Mouse (Mus musculus) liver, adult 2 months (tissue): Measurements from ENCODE around the gene Olfr53. TPM values are rescaled to one million over a fixed set of nuclear protein-coding genes. Genes with fewer than 3 reads are reported as not detected.
A peak's percentile ranks its signal among the peaks of the same experiment; 100 is the strongest.
"Not testable (repeated sequence)": the region's sequence is repeated elsewhere in the genome, so short reads cannot be mapped to it uniquely, and the experiment has no call there.

Experiments used
- DNase-seq: peaks from one replicate; pipeline ENCODE4 v3.0.0-alpha.2; 2011; ENCODE audit warnings: low read depth, low spot score; ENCODE audit errors: extremely low read depth
- H3K27ac ChIP-seq: fragments of 200-500 bp; replicated peaks from 2 replicates; pipeline ENCODE4 v1.5.1; 2012; ENCODE audit warnings: low read depth, mild to moderate bottlenecking, control low read depth, inconsistent platforms, low read length; ENCODE audit not compliant: insufficient read depth
- H3K27me3 ChIP-seq: fragments of 200-500 bp; 2 replicates; pipeline ENCODE4 v1.6.1; 2012; ENCODE audit warnings: mild to moderate bottlenecking, moderate library complexity, low read length, inconsistent platforms; ENCODE audit not compliant: control insufficient read depth, insufficient read depth
- H3K36me3 ChIP-seq: fragments of 200-500 bp; 2 replicates; pipeline ENCODE4 v1.6.1; 2012; ENCODE audit warnings: low read length, inconsistent platforms; ENCODE audit not compliant: control insufficient read depth, insufficient read depth
- H3K4me1 ChIP-seq: fragments of 200-500 bp; 2 replicates; pipeline ENCODE4 v1.6.1; 2011; ENCODE audit warnings: low read length; ENCODE audit not compliant: control insufficient read depth, insufficient read depth
- H3K4me3 ChIP-seq: fragments of 200-500 bp; 2 replicates; pipeline ENCODE4 v1.5.1; 2011; ENCODE audit warnings: low read depth, mild to moderate bottlenecking, control low read depth, low read length, moderate library complexity; ENCODE audit not compliant: insufficient read depth
- H3K79me2 ChIP-seq: fragments of 200-500 bp; 2 replicates; pipeline ENCODE4 v1.6.1; 2012; ENCODE audit warnings: inconsistent platforms, mild to moderate bottlenecking, low read length, moderate library complexity; ENCODE audit not compliant: control insufficient read depth, insufficient read depth
- H3K9ac ChIP-seq: fragments of 200-500 bp; 2 replicates; pipeline ENCODE4 v1.6.1; 2012; ENCODE audit warnings: low read depth, mild to moderate bottlenecking, control low read depth, inconsistent platforms, low read length
- CTCF ChIP-seq: fragments of 200-500 bp; IDR thresholded peaks from 2 replicates; pipeline ENCODE4 v1.5.1; 2011; ENCODE audit warnings: low read depth, low read length, control low read depth
- POLR2A ChIP-seq: fragments of 200-500 bp; IDR thresholded peaks from 2 replicates; pipeline ENCODE4 v1.6.1; 2011; ENCODE audit warnings: low read length, control low read depth; ENCODE audit not compliant: insufficient read depth; ENCODE audit errors: extremely low read depth
- WGBS: fragments of 180-500 bp; shearing (Covaris S2); methylation state at CpG from one replicate; pipeline ENCODE4 v1.1.7; 2018; 5-methylcytosine and 5-hydroxymethylcytosine counted together
- polyA plus RNA-seq: library from polyadenylated mRNA; depleted of rRNA; stranded (reverse); fragments of >200 nt; gene quantifications from 2 replicates; pipeline ENCODE4 v1.2.3, GENCODE M21; 2012; rRNA removed
- total RNA-seq: library from RNA; depleted of rRNA; stranded (reverse); fragments of >200 nt; gene quantifications from 2 replicates; pipeline ENCODE4 v1.2.3, GENCODE M21; 2014; rRNA removed

The Olfr53 gene
- total RNA-seq (not detected in 2 replicates), polyA plus RNA-seq (not detected in 2 replicates)

GRCm38 (mm10) chr7:140646152-140646551 is at the start of gene Olfr53:
Olfr53 (plus strand) TSS chr7:140646452.
- no peaks in the 10 kb centered on the region for H3K4me1 ChIP-seq
- DNase-seq: no peak

GRCm38 (mm10) chr7:140600969-140601368 is 45.3 kb upstream of the Olfr53 start, which contains the start of gene Olfr46:
Olfr46 (plus strand) TSS chr7:140601269.
- H3K27ac ChIP-seq, H3K4me3 ChIP-seq, H3K27me3 ChIP-seq, H3K79me2 ChIP-seq, H3K36me3 ChIP-seq, H3K9ac ChIP-seq, H3K4me1 ChIP-seq, DNase-seq: not testable (repeated sequence)
- WGBS: 87% methylated on average over 2 of the region's 2 CpGs

More at GRCm38 (mm10) chr7:140646152-140646551, at the start of gene Olfr53:
- no peak within 1 kb of the TSS for H3K9ac ChIP-seq
- no peaks in the 10 kb centered on the region for H3K79me2 ChIP-seq
- WGBS: 87% methylated on average over 1 of the region's 1 CpGs
- H3K27me3 ChIP-seq: no peaks in the 10 kb centered on the region
- no peak for TF ChIP-seq CTCF
- no peak for TF ChIP-seq POLR2A
- no peak within 1 kb of the TSS for H3K27ac ChIP-seq
- H3K4me3 ChIP-seq: no peak within 1 kb of the TSS
- no peaks in the 10 kb centered on the region for H3K36me3 ChIP-seq

- not testable (repeated sequence) for H3K9ac ChIP-seq, H3K4me3 ChIP-seq, DNase-seq, H3K27ac ChIP-seq, H3K27me3 ChIP-seq, H3K79me2 ChIP-seq, H3K4me1 ChIP-seq, H3K36me3 ChIP-seq
- 91% methylated on average over 3 of the region's 3 CpGs for WGBS
Measured at GRCm38 (mm10) chr7:140628670-140629069, 17.6 kb upstream of the Olfr53 start, which contains the start of gene Olfr61. Olfr61 (plus strand) TSS chr7:140628970.

GRCm38 (mm10) chr7:140630559-140630958 is 15.7 kb upstream of the Olfr53 start:
- Histone ChIP-seq H3K27ac (peak overlapping the region; percentile 60; the same call in 1 of the 2 replicates), H3K79me2 (no peaks in the 10 kb centered on the region), H3K4me3 (no peak overlapping the region), H3K4me1 (peaks cover 4% of the 10 kb centered on the region), H3K27me3 (no peaks in the 10 kb centered on the region), H3K36me3 (no peaks in the 10 kb centered on the region), H3K9ac (no peak overlapping the region)
- TF ChIP-seq POLR2A (no peak), CTCF (no peak)
- WGBS: 16% methylated on average over 1 of the region's 1 CpGs
- DNase-seq: peak; percentile 92

GRCm38 (mm10) chr7:140659630-140660029 is 13.4 kb downstream of the Olfr53 start, which contains the start of gene Olfr539:
Olfr539 (plus strand) TSS chr7:140659930.
- Histone ChIP-seq H3K4me1 (no peaks in the 10 kb centered on the region), H3K36me3 (no peaks in the 10 kb centered on the region), H3K9ac (no peak within 1 kb of the TSS), H3K4me3 (no peak within 1 kb of the TSS), H3K79me2 (no peaks in the 10 kb centered on the region), H3K27me3 (no peaks in the 10 kb centered on the region), H3K27ac (no peak within 1 kb of the TSS)
- 80% methylated on average over 4 of the region's 4 CpGs for WGBS
- DNase-seq: no peak
- TF ChIP-seq POLR2A (no peak), CTCF (no peak)

GRCm38 (mm10) chr7:140670693-140671092 is 24.4 kb downstream of the Olfr53 start:
- H3K79me2 ChIP-seq: not testable (repeated sequence)
- WGBS: 85% methylated on average over 3 of the region's 3 CpGs

More at GRCm38 (mm10) chr7:140670693-140671092, 24.4 kb downstream of the Olfr53 start:
- not testable (repeated sequence) for H3K4me3 ChIP-seq, H3K4me1 ChIP-seq, H3K27me3 ChIP-seq, H3K27ac ChIP-seq, H3K9ac ChIP-seq, H3K36me3 ChIP-seq, DNase-seq
